Mouse (Mus musculus) neural tube, embryonic 11.5 days (tissue): ENCODE data around the gene Fgf18. TPM values are rescaled to one million over a fixed set of nuclear protein-coding genes. Genes with fewer than 3 reads are reported as not detected.
A peak's percentile ranks its signal among the peaks of the same experiment; 100 is the strongest.

ENCODE experiments used
- ATAC-seq: fragments of 200-750 bp; cut with Nextera tagmentation; 2 replicates; pipeline ENCODE4 v1.8.0; 2017; ENCODE audit warnings: moderate number of reproducible peaks, mild to moderate bottlenecking, moderate TSS enrichment, moderate library complexity; ENCODE audit not compliant: insufficient read depth, low FRiP score, low TSS enrichment
- DNase-seq: peaks from one replicate; pipeline ENCODE4 v3.0.0-alpha.2; 2015; ENCODE audit warnings: low spot score
- H3K27ac ChIP-seq: fragments of 300-500 bp; sonication (generic); 2 replicates; pipeline ENCODE4 v1.5.1; 2014; ENCODE audit warnings: low read depth, mild to moderate bottlenecking, low read length
- H3K27me3 ChIP-seq: fragments of 300-500 bp; sonication (generic); 2 replicates; pipeline ENCODE4 v1.6.1; 2014; ENCODE audit warnings: mild to moderate bottlenecking, low read length, mixed read lengths; ENCODE audit not compliant: control insufficient read depth, insufficient read depth
- H3K36me3 ChIP-seq: fragments of 300-500 bp; sonication (generic); 2 replicates; pipeline ENCODE4 v1.6.1; 2014; ENCODE audit warnings: mild to moderate bottlenecking, low read length, moderate library complexity, mixed read lengths; ENCODE audit not compliant: control insufficient read depth, insufficient read depth
- H3K4me1 ChIP-seq: fragments of 300-500 bp; sonication (generic); 2 replicates; pipeline ENCODE4 v1.6.1; 2014; ENCODE audit warnings: low read length, mixed read lengths; ENCODE audit not compliant: control insufficient read depth, insufficient read depth
- H3K4me2 ChIP-seq: fragments of 300-500 bp; sonication (generic); 2 replicates; pipeline ENCODE4 v1.6.1; 2014; ENCODE audit warnings: low read depth, mild to moderate bottlenecking, moderate library complexity
- H3K4me3 ChIP-seq: fragments of 300-500 bp; sonication (generic); 2 replicates; pipeline ENCODE4 v1.5.1; 2014; ENCODE audit warnings: low read depth, low read length
- H3K9ac ChIP-seq: fragments of 300-500 bp; sonication (generic); 2 replicates; pipeline ENCODE4 v1.6.1; 2014; ENCODE audit warnings: mild to moderate bottlenecking, low read length
- H3K9me3 ChIP-seq: fragments of 300-500 bp; sonication (generic); 2 replicates; pipeline ENCODE4 v1.6.1; 2016; ENCODE audit warnings: low read length; ENCODE audit not compliant: control insufficient read depth
- WGBS: fragments of 180-500 bp; shearing (Covaris S2); extraction: QIAGEN DNeasy Blood & Tissue Kit; methylation state at CpG from one replicate; pipeline ENCODE4 v1.1.7; 2014; 5-methylcytosine and 5-hydroxymethylcytosine counted together
- polyA plus RNA-seq: library from polyadenylated mRNA; unstranded; fragments of >200 nt; fragmentation: Nextera tagmentation; extraction: Ambion mirVana; gene quantifications from 2 replicates; pipeline ENCODE4 v1.2.1, GENCODE M21; 2014

Gene Fgf18
- polyA plus RNA-seq, 1 experiment from 2014 or later, result 9.9 TPM

DNA sequence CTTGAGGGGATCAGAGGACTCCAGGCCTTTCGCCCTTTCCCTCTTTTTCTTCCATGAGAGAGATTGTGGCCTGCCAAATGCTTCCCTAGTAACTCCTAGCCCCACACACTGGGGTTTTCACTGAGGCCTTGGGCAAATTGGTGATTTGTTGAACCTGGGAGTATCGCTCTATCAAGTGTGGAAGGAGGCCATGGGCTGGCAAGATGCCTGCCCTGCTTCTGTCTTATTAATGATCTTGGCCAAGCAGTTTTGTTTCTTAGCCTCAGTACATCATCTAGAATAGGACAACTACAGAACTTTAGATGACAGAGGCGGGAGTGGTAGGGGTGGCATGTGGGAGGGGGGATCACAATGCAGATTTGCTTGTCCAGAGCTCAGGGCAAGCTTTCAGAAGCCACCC, 31.4 kb downstream of the Fgf18 start:
- Histone ChIP-seq H3K4me1 (no peaks in the 10 kb centered on the region), H3K4me3 (no peak overlapping the region), H3K9me3 (no peaks in the 10 kb centered on the region), H3K27ac (no peak overlapping the region), H3K27me3 (no peaks in the 10 kb centered on the region), H3K36me3 (no peaks in the 10 kb centered on the region), H3K9ac (no peak overlapping the region), H3K4me2 (no peak overlapping the region)
- DNase-seq, result no peak
- no peak for ATAC-seq
- WGBS, result 86% methylated on average over 3 of the region's 3 CpGs

DNA sequence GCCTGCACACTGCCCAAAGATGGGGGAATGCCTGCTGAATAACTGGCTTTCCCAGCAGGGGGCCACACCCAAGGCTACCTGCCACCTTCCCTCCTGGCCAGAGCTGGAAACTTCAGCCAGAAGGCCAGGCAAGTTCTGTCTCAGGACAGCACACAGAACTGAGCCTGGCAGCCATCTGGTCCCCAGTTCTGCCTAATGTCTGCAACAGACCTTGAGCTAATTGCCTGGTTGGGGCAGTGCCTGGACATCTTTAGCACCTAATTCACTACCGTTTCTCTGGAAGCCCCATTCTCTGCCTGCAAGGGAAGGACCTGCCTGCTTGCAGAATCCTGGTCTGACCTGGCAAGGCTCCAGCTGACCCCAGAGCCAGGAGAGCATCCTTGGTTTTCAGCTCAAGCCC, 34.8 kb downstream of the Fgf18 start:
- Histone ChIP-seq H3K9ac (no peak overlapping the region), H3K27ac (no peak overlapping the region), H3K36me3 (no peaks in the 10 kb centered on the region), H3K4me1 (no peaks in the 10 kb centered on the region), H3K4me3 (no peak overlapping the region), H3K9me3 (no peaks in the 10 kb centered on the region), H3K27me3 (no peaks in the 10 kb centered on the region), H3K4me2 (no peak overlapping the region)
- ATAC-seq (no peak), DNase-seq (no peak)
- 29% methylated on average over 1 of the region's 1 CpGs for WGBS

DNA sequence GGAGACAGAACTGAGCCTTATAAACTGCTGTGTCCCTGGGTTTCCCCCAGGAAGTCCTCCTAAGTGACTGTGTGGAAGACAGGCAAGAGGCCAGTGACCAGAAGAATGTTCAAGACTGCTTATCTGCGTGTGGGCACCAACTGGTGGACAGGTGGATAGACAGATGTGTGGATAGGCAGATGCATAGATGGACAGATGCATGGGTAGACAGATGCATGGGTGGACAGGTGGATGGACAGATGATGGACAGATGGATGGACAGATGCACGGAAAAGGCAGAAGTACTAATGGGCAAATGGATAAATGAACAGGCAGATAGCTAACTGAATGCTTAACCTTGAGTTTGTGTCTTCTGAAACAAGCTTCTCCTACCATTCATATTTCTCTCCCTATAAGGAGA, 37.1 kb downstream of the Fgf18 start:
- DNase-seq (peak; percentile 9), ATAC-seq (no peak)
- Histone ChIP-seq H3K36me3 (no peaks in the 10 kb centered on the region), H3K27me3 (no peaks in the 10 kb centered on the region), H3K4me3 (no peak overlapping the region), H3K9me3 (no peaks in the 10 kb centered on the region), H3K4me1 (no peaks in the 10 kb centered on the region), H3K27ac (no peak overlapping the region), H3K9ac (no peak overlapping the region), H3K4me2 (no peak overlapping the region)
- WGBS, result 88% methylated on average over 2 of the region's 2 CpGs

GRCm38 (mm10) chr11:33107540-33107939, 39.7 kb downstream of the Fgf18 start:
- no peaks in the 10 kb centered on the region for H3K9me3 ChIP-seq
- no peak for ATAC-seq
- H3K4me1 ChIP-seq, result no peaks in the 10 kb centered on the region
- no peak overlapping the region for H3K4me3 ChIP-seq
- no peak for DNase-seq
- no peak overlapping the region for H3K4me2 ChIP-seq
- H3K36me3 ChIP-seq, result no peaks in the 10 kb centered on the region
- no peaks in the 10 kb centered on the region for H3K27me3 ChIP-seq
- no peak overlapping the region for H3K9ac ChIP-seq
- WGBS, result 29% methylated on average over 3 of the region's 3 CpGs
- H3K27ac ChIP-seq, result no peak overlapping the region

- ATAC-seq, result no peak
- H3K27ac ChIP-seq, result no peak overlapping the region
- no peak overlapping the region for H3K9ac ChIP-seq
- H3K4me1 ChIP-seq, result peaks cover 4% of the 10 kb centered on the region
- no peaks in the 10 kb centered on the region for H3K27me3 ChIP-seq
- WGBS, result 79% methylated on average over 8 of the region's 8 CpGs
- no peaks in the 10 kb centered on the region for H3K36me3 ChIP-seq
- no peak overlapping the region for H3K4me3 ChIP-seq
- no peak overlapping the region for H3K4me2 ChIP-seq
- DNase-seq, result no peak
- H3K9me3 ChIP-seq, result no peaks in the 10 kb centered on the region
These were observed 42.3 kb downstream of the Fgf18 start for GRCm38 (mm10) chr11:33104911-33105316.

GRCm38 (mm10) chr11:33103291-33103943, 43.8 kb downstream of the Fgf18 start:
- no peaks in the 10 kb centered on the region for H3K27me3 ChIP-seq
- H3K9ac ChIP-seq, result no peak overlapping the region
- H3K9me3 ChIP-seq, result no peaks in the 10 kb centered on the region
- DNase-seq (no peak), ATAC-seq (no peak)
- H3K36me3 ChIP-seq, result no peaks in the 10 kb centered on the region
- H3K4me3 ChIP-seq, result no peak overlapping the region
- 90% methylated on average over 13 of the region's 13 CpGs for WGBS
- H3K4me2 ChIP-seq, result no peak overlapping the region
- no peak overlapping the region for H3K27ac ChIP-seq
- H3K4me1 ChIP-seq, result peaks cover 9% of the 10 kb centered on the region

GRCm38 (mm10) chr11:33100027-33100507, 47.1 kb downstream of the Fgf18 start:
- Histone ChIP-seq H3K4me1 (peaks cover 9% of the 10 kb centered on the region), H3K4me3 (no peak overlapping the region), H3K4me2 (peak overlapping the region; percentile 28), H3K27me3 (no peaks in the 10 kb centered on the region), H3K9me3 (no peaks in the 10 kb centered on the region), H3K9ac (peak overlapping the region; percentile 26; the same call in 1 of the 2 replicates), H3K36me3 (no peaks in the 10 kb centered on the region), H3K27ac (no peak overlapping the region)
- WGBS, result 25% methylated on average over 10 of the region's 10 CpGs
- ATAC-seq (no peak), DNase-seq (no peak)

GRCm38 (mm10) chr11:33099425-33099824, 47.8 kb downstream of the Fgf18 start:
- no peak for ATAC-seq
- H3K4me2 ChIP-seq, result no peak overlapping the region
- H3K27me3 ChIP-seq, result no peaks in the 10 kb centered on the region
- WGBS, result 77% methylated on average over 4 of the region's 4 CpGs
- DNase-seq, result no peak
- H3K4me3 ChIP-seq, result no peak overlapping the region
- peaks cover 9% of the 10 kb centered on the region for H3K4me1 ChIP-seq
- H3K9me3 ChIP-seq, result no peaks in the 10 kb centered on the region
- no peak overlapping the region for H3K9ac ChIP-seq
- no peaks in the 10 kb centered on the region for H3K36me3 ChIP-seq
- H3K27ac ChIP-seq, result no peak overlapping the region

- WGBS, result 88% methylated on average over 12 of the region's 12 CpGs
- H3K27me3 ChIP-seq, result no peaks in the 10 kb centered on the region
These were observed 48.8 kb downstream of the Fgf18 start for GRCm38 (mm10) chr11:33098446-33098845.

More at GRCm38 (mm10) chr11:33098446-33098845, 48.8 kb downstream of the Fgf18 start:
- peaks cover 9% of the 10 kb centered on the region for H3K4me1 ChIP-seq
- H3K4me2 ChIP-seq, result no peak overlapping the region
- H3K27ac ChIP-seq, result no peak overlapping the region
- ATAC-seq, result no peak
- H3K4me3 ChIP-seq, result no peak overlapping the region
- no peak overlapping the region for H3K9ac ChIP-seq
- no peaks in the 10 kb centered on the region for H3K9me3 ChIP-seq
- DNase-seq, result no peak
- H3K36me3 ChIP-seq, result no peaks in the 10 kb centered on the region
